Mouse (Mus musculus): ENCODE measurements around the gene Abca1. TPM values are rescaled to one million over a fixed set of nuclear protein-coding genes. Genes with fewer than 3 reads are reported as not detected.

Gene Abca1
- total and polyA plus RNA-seq, 2 experiments from 2014 or later: 3.7 to 18.1 TPM

DNA sequence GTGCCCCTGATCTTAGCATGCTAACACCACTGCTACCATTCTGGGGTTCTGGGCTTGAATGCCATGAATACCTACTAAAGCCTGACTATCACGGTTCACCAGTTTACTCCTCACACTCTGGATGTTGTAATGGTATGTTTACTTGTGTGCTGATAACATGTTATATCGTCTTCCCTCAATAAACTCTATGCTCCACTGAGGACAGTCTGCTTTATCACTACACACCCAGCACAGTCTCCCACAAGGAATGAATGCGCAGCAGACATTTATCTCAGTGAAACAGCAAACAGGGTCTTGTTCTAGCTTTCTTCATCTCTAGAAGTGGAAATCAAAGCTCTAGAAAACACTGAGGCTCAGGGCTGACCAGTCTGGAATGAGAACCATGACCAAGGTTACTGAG lies 20.7 kb downstream of the Abca1 start:
- ATAC-seq (ENCODE audit: insufficient read depth, low read depth) (no peak), DNase-seq (ENCODE audit: low spot score) (no peak)
- Histone ChIP-seq H3K4me1 (ENCODE audit: control insufficient read depth, insufficient read depth) (0 out of 2 replicates have a peak, but pooled peaks cover 2% of the 10 kb centered on the region), H3K27ac (ENCODE audit: low read depth) (peak overlapping the region; percentile 19; the same call in 1 of the 2 replicates), H3K9ac (replicated peaks; ENCODE audit: low read depth, low read length) (no peak overlapping the region), H3K4me3 (ENCODE audit: low read depth, low read length) (no peak overlapping the region), H3K4me2 (ENCODE audit: low read depth, low read length) (no peak overlapping the region), H3K36me3 (replicated peaks; ENCODE audit: control insufficient read depth, insufficient read depth, low read length) (peaks cover 4% of the 10 kb centered on the region; the same call in 1 of the 2 replicates), H3K9me3 (replicated peaks; ENCODE audit: control insufficient read depth, low read length) (no peaks in the 10 kb centered on the region), H3K27me3 (ENCODE audit: control insufficient read depth, insufficient read depth, low read length) (no peaks in the 10 kb centered on the region)
- TF ChIP-seq EP300 (IDR thresholded peaks at IDR 0.05; ENCODE audit: low read depth): no peak
- TF ChIP-seq CTCF (IDR thresholded peaks at IDR 0.05; ENCODE audit: low read depth): no peak
- 67% methylated on average over 3 of the region's 3 CpGs for WGBS

DNA sequence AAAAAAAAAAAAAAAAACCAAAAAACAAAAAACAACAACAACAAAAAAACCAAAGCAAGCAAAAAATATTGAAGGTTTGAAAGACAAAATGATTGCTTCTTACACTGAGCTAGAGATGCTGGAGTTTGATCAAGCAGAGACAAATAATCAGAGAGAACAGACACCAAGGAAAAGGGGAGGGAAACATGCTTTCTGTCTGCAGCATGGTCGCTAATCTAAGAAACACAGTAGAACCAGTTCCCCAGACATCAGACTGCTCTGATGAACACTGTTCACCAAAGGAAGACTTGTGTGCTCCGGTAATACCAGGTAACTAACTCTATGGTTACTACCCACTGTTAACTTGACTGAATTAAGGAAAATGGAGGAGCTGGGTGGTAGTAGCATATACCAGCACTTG lies 22.6 kb downstream of the Abca1 start:
- no peaks in the 10 kb centered on the region for H3K9me3 ChIP-seq (replicated peaks; ENCODE audit: control insufficient read depth, low read length)
- H3K4me3 ChIP-seq (ENCODE audit: low read depth, low read length): no peak overlapping the region
- ATAC-seq (ENCODE audit: insufficient read depth, low read depth): no peak
- no peak overlapping the region for H3K27ac ChIP-seq (ENCODE audit: low read depth)
- no peaks in the 10 kb centered on the region for H3K27me3 ChIP-seq (ENCODE audit: control insufficient read depth, insufficient read depth, low read length)
- H3K4me2 ChIP-seq (ENCODE audit: low read depth, low read length): no peak overlapping the region
- TF ChIP-seq CTCF (IDR thresholded peaks at IDR 0.05; ENCODE audit: low read depth): no peak
- no peak for TF ChIP-seq EP300 (IDR thresholded peaks at IDR 0.05; ENCODE audit: low read depth)
- no peak for DNase-seq (ENCODE audit: low spot score)
- H3K36me3 ChIP-seq (replicated peaks; ENCODE audit: control insufficient read depth, insufficient read depth, low read length): no peaks in the 10 kb centered on the region; the same call in 1 of the 2 replicates
- H3K9ac ChIP-seq (replicated peaks; ENCODE audit: low read depth, low read length): no peak overlapping the region
- 0 out of 2 replicates have a peak, but pooled peaks cover 2% of the 10 kb centered on the region for H3K4me1 ChIP-seq (ENCODE audit: control insufficient read depth, insufficient read depth)
- 81% methylated on average over 2 of the region's 2 CpGs for WGBS

DNA sequence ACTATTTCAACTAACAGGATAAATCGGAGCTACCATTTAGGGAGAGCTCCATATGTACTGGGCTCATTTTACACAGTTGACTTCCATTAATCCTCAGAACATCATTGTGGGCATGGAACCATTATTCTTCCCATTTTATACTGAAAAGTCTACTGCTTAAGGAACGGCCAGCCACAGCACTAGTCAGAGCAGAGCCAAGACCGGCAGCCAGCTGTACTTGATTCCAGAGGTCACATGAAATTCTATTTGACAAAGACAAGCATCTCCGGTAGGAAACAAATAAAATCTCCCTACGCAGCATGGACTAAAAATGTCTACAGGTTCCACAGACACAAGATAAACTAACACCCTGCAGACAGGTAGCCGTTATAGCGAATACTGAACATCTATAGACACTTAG lies 24.9 kb downstream of the Abca1 start:
- no peak for TF ChIP-seq CTCF (IDR thresholded peaks at IDR 0.05; ENCODE audit: low read depth)
- no peak for TF ChIP-seq EP300 (IDR thresholded peaks at IDR 0.05; ENCODE audit: low read depth)
- Histone ChIP-seq H3K4me2 (ENCODE audit: low read depth, low read length) (no peak overlapping the region), H3K36me3 (replicated peaks; ENCODE audit: control insufficient read depth, insufficient read depth, low read length) (peaks cover 22% of the 10 kb centered on the region), H3K27me3 (ENCODE audit: control insufficient read depth, insufficient read depth, low read length) (no peaks in the 10 kb centered on the region), H3K9ac (replicated peaks; ENCODE audit: low read depth, low read length) (no peak overlapping the region), H3K9me3 (replicated peaks; ENCODE audit: control insufficient read depth, low read length) (no peaks in the 10 kb centered on the region), H3K4me1 (ENCODE audit: control insufficient read depth, insufficient read depth) (no peaks in the 10 kb centered on the region), H3K4me3 (ENCODE audit: low read depth, low read length) (no peak overlapping the region), H3K27ac (ENCODE audit: low read depth) (no peak overlapping the region)
- 77% methylated on average over 7 of the region's 7 CpGs for WGBS
- DNase-seq (ENCODE audit: low spot score): no peak
- no peak for ATAC-seq (ENCODE audit: insufficient read depth, low read depth)

DNA sequence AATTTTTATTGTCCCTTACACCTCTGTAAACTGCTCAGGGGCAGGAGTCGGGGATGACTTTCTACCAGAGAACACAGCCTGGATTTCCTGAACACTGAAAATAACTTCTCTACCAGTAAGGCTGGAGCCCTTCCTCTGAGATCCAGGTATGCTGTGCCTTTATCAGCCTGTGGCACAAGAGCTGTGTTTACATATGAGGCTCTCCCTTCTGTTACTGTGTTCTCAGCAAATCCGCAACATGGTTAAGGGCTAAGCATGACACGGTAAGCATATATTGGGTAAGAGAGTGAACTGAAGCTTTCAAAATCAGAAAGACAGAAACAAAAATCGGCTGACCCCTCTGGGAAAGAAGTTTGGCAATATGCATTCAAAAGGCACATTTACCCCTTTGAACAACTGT lies 25.7 kb downstream of the Abca1 start:
- no peak overlapping the region for H3K4me3 ChIP-seq (ENCODE audit: low read depth, low read length)
- TF ChIP-seq CTCF (IDR thresholded peaks at IDR 0.05; ENCODE audit: low read depth): no peak
- TF ChIP-seq EP300 (IDR thresholded peaks at IDR 0.05; ENCODE audit: low read depth): no peak
- peaks cover 23% of the 10 kb centered on the region for H3K36me3 ChIP-seq (replicated peaks; ENCODE audit: control insufficient read depth, insufficient read depth, low read length)
- WGBS: 75% methylated on average over 4 of the region's 4 CpGs
- DNase-seq (ENCODE audit: low spot score): no peak
- H3K27ac ChIP-seq (ENCODE audit: low read depth): no peak overlapping the region
- no peaks in the 10 kb centered on the region for H3K27me3 ChIP-seq (ENCODE audit: control insufficient read depth, insufficient read depth, low read length)
- H3K4me1 ChIP-seq (ENCODE audit: control insufficient read depth, insufficient read depth): no peaks in the 10 kb centered on the region
- H3K9ac ChIP-seq (replicated peaks; ENCODE audit: low read depth, low read length): no peak overlapping the region
- no peak overlapping the region for H3K4me2 ChIP-seq (ENCODE audit: low read depth, low read length)
- no peaks in the 10 kb centered on the region for H3K9me3 ChIP-seq (replicated peaks; ENCODE audit: control insufficient read depth, low read length)
- ATAC-seq (ENCODE audit: insufficient read depth, low read depth): no peak

DNA sequence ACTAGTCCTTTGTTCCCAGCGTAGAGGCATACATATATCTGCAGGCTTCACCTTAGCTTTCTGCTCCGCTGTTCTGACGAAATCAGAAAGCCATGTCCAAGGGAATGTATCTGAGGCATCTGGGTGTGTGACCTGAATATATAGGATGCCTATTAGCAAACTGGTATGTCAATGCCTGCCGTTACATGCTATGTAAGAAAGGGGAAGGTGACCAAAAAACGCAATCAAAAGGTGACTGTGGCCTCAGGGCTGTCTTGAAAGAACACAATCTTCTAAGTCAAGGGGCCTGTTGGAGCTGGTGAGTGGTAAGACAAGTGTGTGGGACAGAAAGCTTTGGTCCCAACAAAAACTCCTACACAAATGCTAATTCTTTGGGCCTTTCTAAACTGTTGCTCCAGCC lies 28.2 kb downstream of the Abca1 start:
- Histone ChIP-seq H3K27ac (ENCODE audit: low read depth) (no peak overlapping the region), H3K4me3 (ENCODE audit: low read depth, low read length) (no peak overlapping the region), H3K9me3 (replicated peaks; ENCODE audit: control insufficient read depth, low read length) (no peaks in the 10 kb centered on the region), H3K4me2 (ENCODE audit: low read depth, low read length) (no peak overlapping the region), H3K36me3 (replicated peaks; ENCODE audit: control insufficient read depth, insufficient read depth, low read length) (peaks cover 48% of the 10 kb centered on the region), H3K9ac (replicated peaks; ENCODE audit: low read depth, low read length) (no peak overlapping the region), H3K27me3 (ENCODE audit: control insufficient read depth, insufficient read depth, low read length) (no peaks in the 10 kb centered on the region), H3K4me1 (ENCODE audit: control insufficient read depth, insufficient read depth) (no peaks in the 10 kb centered on the region)
- WGBS: 86% methylated on average over 5 of the region's 5 CpGs
- DNase-seq (ENCODE audit: low spot score): no peak
- ATAC-seq (ENCODE audit: insufficient read depth, low read depth): no peak
- TF ChIP-seq EP300 (IDR thresholded peaks at IDR 0.05; ENCODE audit: low read depth) (no peak), CTCF (IDR thresholded peaks at IDR 0.05; ENCODE audit: low read depth) (no peak)

Data from heart, postnatal 0 days (tissue).